Comparison of ENCODE assay signal across 15 mouse cellular contexts in genomic region chr6:51871135-51871534, GRCm38 (mm10).
DNase-seq lines count a peak whose midpoint lies in the region; ATAC-seq and TF ChIP-seq lines count a peak whose summit lies in the region.
"Had no signal": no experiment of that assay in that cellular context is flagged by ENCODE, and none has a peak within 500 bp of the region (broad histone marks: within the 10 kb centered on the region; RNA-seq: fewer than 3 reads in every experiment).

No protein-coding gene starts in this region.

- DNase-seq in heart, postnatal 0 days (ENCODE audit: low spot score), result no peak
- no peak for DNase-seq in heart, adult 9 months (ENCODE audit: low spot score in 2 of 2)
- no peak for DNase-seq in lung, adult 2 months
- DNase-seq in lung, postnatal 25 days (ENCODE audit: low spot score), result no peak
- peak; percentile 34 for DNase-seq in MEL (ENCODE audit: low read depth, low spot score)
- peak; percentile 27 for DNase-seq in induced T-regulatory cell, adult 2 months (ENCODE audit: low read depth)
- no peak for DNase-seq in spleen, postnatal 36 days (ENCODE audit: low spot score in 2 of 2)
- no peak for DNase-seq in thymus, postnatal 25 days
- DNase-seq: gastrocnemius, postnatal 10 days; heart, postnatal 14 days; spleen, adult 18-20 months; thymus, postnatal 4 days had no signal

- no peak overlapping the region for H3K9ac ChIP-seq in heart, postnatal 0 days (replicated peaks; ENCODE audit: low read depth, low read length)
- H3K9ac ChIP-seq in MEL (ENCODE audit: control insufficient read depth, low read depth, low read length, poor library complexity, severe bottlenecking), result no peak overlapping the region
- H3K9ac ChIP-seq: embryonic facial prominence, embryonic 15.5 days; limb, embryonic 12.5 days; midbrain, embryonic 12.5 days had no signal

- H3K27ac ChIP-seq in heart, postnatal 0 days (ENCODE audit: low read depth), result no peak overlapping the region
- H3K27ac ChIP-seq in MEL (ENCODE audit: control insufficient read depth, low read depth, low read length), result no peak overlapping the region
- H3K27ac ChIP-seq: embryonic facial prominence, embryonic 15.5 days; limb, embryonic 12.5 days; midbrain, embryonic 12.5 days had no signal

- H3K79me2 ChIP-seq in MEL (ENCODE audit: control insufficient read depth, insufficient read depth, low read length, poor library complexity), result no peaks in the 10 kb centered on the region

- TF ChIP-seq EP300 in heart, postnatal 0 days (IDR thresholded peaks at IDR 0.05; ENCODE audit: low read depth), result no peak
- TF ChIP-seq EP300 in MEL (IDR thresholded peaks at IDR 0.05; ENCODE audit: low read depth in 1 of 2, low read length in 2 of 2), result no peak

- no peaks in the 10 kb centered on the region for H3K36me3 ChIP-seq in heart, postnatal 0 days (replicated peaks; ENCODE audit: control insufficient read depth, insufficient read depth, low read length)
- H3K36me3 ChIP-seq in MEL (ENCODE audit: control insufficient read depth in 1 of 2, insufficient read depth in 2 of 2, low read length in 2 of 2), result no peaks in the 10 kb centered on the region
- H3K36me3 ChIP-seq: embryonic facial prominence, embryonic 15.5 days; limb, embryonic 12.5 days; midbrain, embryonic 12.5 days had no signal

- TF ChIP-seq RAD21 in MEL (IDR thresholded peaks at IDR 0.05; ENCODE audit: low read depth, low read length), result peak; percentile 65

- 9% methylated on average over 1 of the region's 1 CpGs for WGBS in heart, postnatal 0 days
- 7% methylated on average over 1 of the region's 1 CpGs for WGBS in lung, adult 2 months

- H3K27me3 ChIP-seq in heart, postnatal 0 days (ENCODE audit: control insufficient read depth, insufficient read depth, low read length), result no peaks in the 10 kb centered on the region
- no peaks in the 10 kb centered on the region for H3K27me3 ChIP-seq in MEL (ENCODE audit: control insufficient read depth in 1 of 2, insufficient read depth in 2 of 2, low read length in 2 of 2)

- H3K9me3 ChIP-seq in heart, postnatal 0 days (replicated peaks; ENCODE audit: control insufficient read depth, low read length), result no peaks in the 10 kb centered on the region
- no peaks in the 10 kb centered on the region for H3K9me3 ChIP-seq in MEL (replicated peaks; ENCODE audit: insufficient read depth, low read length)
- H3K9me3 ChIP-seq: embryonic facial prominence, embryonic 15.5 days; limb, embryonic 12.5 days; midbrain, embryonic 12.5 days had no signal

- H3K4me3 ChIP-seq in heart, postnatal 0 days (ENCODE audit: low read depth, low read length), result no peak overlapping the region
- no peak overlapping the region for H3K4me3 ChIP-seq in lung, adult 2 months (replicated peaks; ENCODE audit: extremely low read depth, low read depth, low read length)
- H3K4me3 ChIP-seq in MEL (ENCODE audit: control insufficient read depth in 1 of 2, insufficient read depth in 1 of 2, low read depth in 2 of 2, low read length in 2 of 2), result no peak overlapping the region
- H3K4me3 ChIP-seq: embryonic facial prominence, embryonic 15.5 days; limb, embryonic 12.5 days; midbrain, embryonic 12.5 days had no signal

- TF ChIP-seq POLR2A in lung, adult 2 months (IDR thresholded peaks at IDR 0.05; ENCODE audit: borderline replicate concordance, extremely low read depth, low read depth, low read length), result no peak
- TF ChIP-seq POLR2A in MEL (IDR thresholded peaks at IDR 0.05; ENCODE audit: control insufficient read depth in 1 of 2, insufficient read depth in 1 of 2, low read depth in 1 of 2, low read length in 2 of 2, poor library complexity in 1 of 2), result no peak

- ATAC-seq in heart, postnatal 0 days (ENCODE audit: insufficient read depth, low read depth), result no peak

- no peaks in the 10 kb centered on the region for H3K4me1 ChIP-seq in heart, postnatal 0 days (ENCODE audit: control insufficient read depth, insufficient read depth)
- H3K4me1 ChIP-seq in lung, adult 2 months (ENCODE audit: control insufficient read depth, insufficient read depth, low read length), result peaks cover 7% of the 10 kb centered on the region
- no peaks in the 10 kb centered on the region for H3K4me1 ChIP-seq in MEL (ENCODE audit: control insufficient read depth in 1 of 2, insufficient read depth in 2 of 2, low read length in 2 of 2)
- H3K4me1 ChIP-seq: embryonic facial prominence, embryonic 15.5 days; midbrain, embryonic 12.5 days had no signal

- H3K4me2 ChIP-seq in heart, postnatal 0 days (ENCODE audit: low read depth, low read length), result no peak overlapping the region
- H3K4me2 ChIP-seq: embryonic facial prominence, embryonic 15.5 days; limb, embryonic 12.5 days; midbrain, embryonic 12.5 days had no signal

- TF ChIP-seq CTCF in heart, postnatal 0 days (IDR thresholded peaks at IDR 0.05; ENCODE audit: low read depth), result peak; percentile 50
- peak; percentile 38; the same call in 1 of the 2 replicates for TF ChIP-seq CTCF in lung, adult 2 months (IDR thresholded peaks at IDR 0.05; ENCODE audit: insufficient read depth, low read length)
- peak in 2 of 3 experiments; percentile 41 to 71; a peak in 4 of 6 replicates for TF ChIP-seq CTCF in MEL (IDR thresholded peaks at IDR 0.05 in 2 of 3, conservative IDR thresholded peaks at IDR 0.05 in 1 of 3; ENCODE audit: control insufficient read depth in 1 of 3, insufficient read depth in 1 of 3, low read depth in 2 of 3, low read length in 3 of 3, poor library complexity in 1 of 3, severe bottlenecking in 1 of 3)

TF ChIP-seq in MEL, 35 proteins besides CTCF, POLR2A, EP300 and RAD21:
- TF ChIP-seq SMC3 (IDR thresholded peaks at IDR 0.05; ENCODE audit: low read depth, low read length), result peak; percentile 83
- no peak for TF ChIP-seq KAT2A (conservative IDR thresholded peaks at IDR 0.05; ENCODE audit: low read depth, low read length)
- TF ChIP-seq ZC3H11A (IDR thresholded peaks at IDR 0.05; ENCODE audit: low read depth, low read length), result peak; percentile 44
- TF ChIP-seq TCF12 (IDR thresholded peaks at IDR 0.05; ENCODE audit: low read depth, low read length), result no peak
- TF ChIP-seq ELF1 (IDR thresholded peaks at IDR 0.05; ENCODE audit: low read depth, low read length), result no peak
- peak; percentile 36; the same call in 1 of the 2 replicates for TF ChIP-seq GATA1 (IDR thresholded peaks at IDR 0.05; ENCODE audit: low read depth, low read length)

Comparison
In these comparisons a context has a peak if more than half of its experiments do, and no peak if none do; other contexts are left out.
1. DNase-seq: peak in MEL (single experiment) and induced T-regulatory cell, adult 2 months (single experiment); none in heart, postnatal 0 days (single experiment), heart, adult 9 months (0 of 2), lung, adult 2 months (single experiment), lung, postnatal 25 days (single experiment), spleen, postnatal 36 days (0 of 2) and thymus, postnatal 25 days (single experiment).
2. Peak in every context shown above with its lines, with median percentiles within 50 percentile points of each other: CTCF ChIP-seq.